Mouse (Mus musculus) testis, adult 2 months (tissue): ENCODE data around the gene Tspan8.

Experiments used
- CTCF ChIP-seq: fragments of 200-500 bp; IDR thresholded peaks from 2 replicates; pipeline ENCODE4 v1.5.1; 2012; ENCODE audit warnings: low read depth, mild to moderate bottlenecking, inconsistent platforms, low read length, moderate library complexity; ENCODE audit not compliant: control insufficient read depth, insufficient read depth, insufficient replicate concordance
- POLR2A ChIP-seq: fragments of 200-500 bp; IDR thresholded peaks from 2 replicates; pipeline ENCODE4 v1.6.1; 2012; ENCODE audit warnings: low read depth, mild to moderate bottlenecking, inconsistent platforms, low read length, moderate library complexity; ENCODE audit not compliant: control insufficient read depth

DNA sequence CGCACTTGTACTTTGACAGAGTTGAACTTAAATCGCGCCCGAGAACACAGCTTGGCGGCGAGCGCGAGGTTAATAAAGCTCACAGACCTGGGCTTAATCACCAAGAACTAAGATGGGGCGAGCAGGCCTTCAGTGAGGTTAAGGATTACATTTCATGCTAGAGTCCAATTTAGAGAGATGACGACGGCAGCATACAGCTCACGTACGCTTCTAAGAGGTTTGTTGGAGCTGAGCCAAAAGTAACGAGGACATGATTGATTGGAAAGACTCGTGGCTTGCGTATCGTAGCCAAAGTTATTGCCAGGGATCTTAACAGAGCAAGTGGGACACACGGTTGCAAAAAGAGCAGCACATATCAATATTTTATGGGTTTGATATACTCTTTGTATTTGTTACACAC, 30.3 kb downstream of the Tspan8 start:
- TF ChIP-seq CTCF (no peak), POLR2A (no peak)
